Mouse (Mus musculus) stomach, postnatal 0 days (tissue): Measurements from ENCODE around the gene Lcn4. TPM values are rescaled to one million over a fixed set of nuclear protein-coding genes. Genes with fewer than 3 reads are reported as not detected.

Experiments used
- ATAC-seq: fragments of 200-750 bp; cut with Nextera tagmentation; 2 replicates; pipeline ENCODE4 v1.8.0; 2017; ENCODE audit not compliant: low FRiP score, low TSS enrichment
- DNase-seq: peaks from one replicate; pipeline ENCODE4 v3.0.0-alpha.2; 2016; ENCODE audit warnings: low spot score
- H3K27ac ChIP-seq: fragments of 300-500 bp; sonication (generic); replicated peaks from 2 replicates; pipeline ENCODE4 v1.5.1; 2014; ENCODE audit warnings: mild to moderate bottlenecking, control low read depth
- H3K27me3 ChIP-seq: fragments of 300-500 bp; sonication (generic); 2 replicates; pipeline ENCODE4 v1.6.1; 2014; ENCODE audit warnings: low read length; ENCODE audit not compliant: control insufficient read depth, insufficient read depth
- H3K36me3 ChIP-seq: fragments of 300-500 bp; sonication (generic); 2 replicates; pipeline ENCODE4 v1.6.1; 2014; ENCODE audit warnings: low read length, mixed read lengths; ENCODE audit not compliant: control insufficient read depth, insufficient read depth
- H3K4me1 ChIP-seq: fragments of 300-500 bp; sonication (generic); replicated peaks from 2 replicates; pipeline ENCODE4 v1.6.1; 2014; ENCODE audit warnings: antibody characterized with exemption; ENCODE audit not compliant: control insufficient read depth, insufficient read depth
- H3K4me2 ChIP-seq: fragments of 300-500 bp; sonication (generic); replicated peaks from 2 replicates; pipeline ENCODE4 v1.6.1; 2014; ENCODE audit warnings: low read depth, mild to moderate bottlenecking, control low read depth, moderate library complexity
- H3K4me3 ChIP-seq: fragments of 300-500 bp; sonication (generic); 2 replicates; pipeline ENCODE4 v1.5.1; 2014; ENCODE audit warnings: low read depth, low read length, control low read depth
- H3K9ac ChIP-seq: fragments of 300-500 bp; sonication (generic); 2 replicates; pipeline ENCODE4 v1.6.1; 2014; ENCODE audit warnings: mild to moderate bottlenecking, low read length, control low read depth, mixed read lengths
- H3K9me3 ChIP-seq: fragments of 300-500 bp; sonication (generic); 2 replicates; pipeline ENCODE4 v1.6.1; 2016; ENCODE audit warnings: low read length; ENCODE audit not compliant: control insufficient read depth
- CTCF ChIP-seq: IDR thresholded peaks from 2 replicates; pipeline ENCODE4 v1.5.1; 2016; ENCODE audit warnings: antibody characterized with exemption, low read depth, mild to moderate bottlenecking, moderate library complexity
- EP300 ChIP-seq: optimal IDR thresholded peaks from 2 replicates; pipeline ENCODE3; 2016; ENCODE audit warnings: antibody characterized with exemption
- WGBS: fragments of 180-500 bp; shearing (Covaris S2); extraction: QIAGEN DNeasy Blood & Tissue Kit; methylation state at CpG from one replicate; pipeline ENCODE4 v1.1.7; 2014; 5-methylcytosine and 5-hydroxymethylcytosine counted together
- polyA plus RNA-seq: library from polyadenylated mRNA; unstranded; fragments of >200 nt; fragmentation: Nextera tagmentation; extraction: Ambion mirVana; gene quantifications from 2 replicates; pipeline ENCODE4 v1.2.1, GENCODE M21; 2015

Lcn4 gene
- polyA plus RNA-seq, 1 experiment from 2014 or later, result not detected

DNA sequence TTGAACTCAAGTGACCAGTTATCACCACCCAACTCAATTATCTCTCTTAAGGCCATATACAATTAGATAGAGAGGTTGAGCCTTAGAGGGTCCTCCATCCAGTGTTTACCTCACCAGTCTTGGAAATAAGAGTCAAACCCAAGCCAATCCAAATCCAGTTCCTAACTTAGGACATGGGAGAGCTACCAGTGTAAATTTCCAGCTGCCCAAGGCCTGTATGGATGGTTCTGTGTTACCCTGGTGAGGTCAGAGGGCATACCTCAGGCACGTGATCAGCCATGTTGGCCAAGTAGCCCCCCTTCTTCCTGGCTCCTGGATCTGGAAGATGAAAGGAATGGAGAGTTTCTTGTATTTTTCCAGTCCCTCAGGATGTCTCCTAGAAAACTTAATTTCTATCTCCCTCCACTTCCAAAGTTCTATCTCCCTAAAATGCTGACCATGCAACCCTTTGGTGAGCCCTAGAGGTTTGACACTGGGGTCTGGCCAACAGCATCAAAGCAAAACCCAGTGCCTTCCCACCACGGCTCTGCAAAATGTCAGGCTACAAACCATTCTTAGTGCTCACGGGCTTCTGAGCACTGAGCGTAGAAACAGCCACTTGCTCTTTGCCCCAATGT is 33.7 kb downstream of the Lcn4 start:
- Histone ChIP-seq H3K27ac (no peak overlapping the region), H3K4me2 (no peak overlapping the region), H3K4me1 (peaks cover 6% of the 10 kb centered on the region; the same call in 1 of the 2 replicates), H3K36me3 (peaks cover 18% of the 10 kb centered on the region), H3K9ac (no peak overlapping the region), H3K27me3 (no peaks in the 10 kb centered on the region), H3K4me3 (no peak overlapping the region), H3K9me3 (no peaks in the 10 kb centered on the region)
- DNase-seq (no peak), ATAC-seq (no peak)
- TF ChIP-seq CTCF (no peak), EP300 (no peak)
- WGBS, result 80% methylated on average over 4 of the region's 4 CpGs

DNA sequence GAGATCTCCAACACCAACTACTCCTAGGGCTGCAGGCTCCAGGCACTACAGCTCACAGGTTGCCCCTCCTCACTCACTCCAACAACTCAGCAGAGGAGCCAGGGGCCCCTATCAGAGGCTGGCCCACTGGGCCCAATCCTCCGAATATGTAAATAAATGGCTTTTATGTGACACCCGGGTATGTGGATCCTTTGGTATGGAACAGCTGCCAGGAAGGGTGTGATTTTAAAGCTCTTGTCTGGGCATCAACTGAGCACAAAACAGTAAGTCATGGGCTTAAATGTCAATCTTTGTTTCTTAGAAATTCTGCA is 34.8 kb downstream of the Lcn4 start:
- Histone ChIP-seq H3K9me3 (no peaks in the 10 kb centered on the region), H3K27me3 (no peaks in the 10 kb centered on the region), H3K4me1 (peaks cover 6% of the 10 kb centered on the region; the same call in 1 of the 2 replicates), H3K27ac (peak overlapping the region; percentile 18; the same call in 1 of the 2 replicates), H3K9ac (no peak overlapping the region), H3K4me3 (no peak overlapping the region), H3K36me3 (peaks cover 18% of the 10 kb centered on the region), H3K4me2 (no peak overlapping the region)
- TF ChIP-seq CTCF, result no peak
- TF ChIP-seq EP300, result no peak
- 20% methylated on average over 2 of the region's 2 CpGs for WGBS
- ATAC-seq, result no peak
- no peak for DNase-seq

DNA sequence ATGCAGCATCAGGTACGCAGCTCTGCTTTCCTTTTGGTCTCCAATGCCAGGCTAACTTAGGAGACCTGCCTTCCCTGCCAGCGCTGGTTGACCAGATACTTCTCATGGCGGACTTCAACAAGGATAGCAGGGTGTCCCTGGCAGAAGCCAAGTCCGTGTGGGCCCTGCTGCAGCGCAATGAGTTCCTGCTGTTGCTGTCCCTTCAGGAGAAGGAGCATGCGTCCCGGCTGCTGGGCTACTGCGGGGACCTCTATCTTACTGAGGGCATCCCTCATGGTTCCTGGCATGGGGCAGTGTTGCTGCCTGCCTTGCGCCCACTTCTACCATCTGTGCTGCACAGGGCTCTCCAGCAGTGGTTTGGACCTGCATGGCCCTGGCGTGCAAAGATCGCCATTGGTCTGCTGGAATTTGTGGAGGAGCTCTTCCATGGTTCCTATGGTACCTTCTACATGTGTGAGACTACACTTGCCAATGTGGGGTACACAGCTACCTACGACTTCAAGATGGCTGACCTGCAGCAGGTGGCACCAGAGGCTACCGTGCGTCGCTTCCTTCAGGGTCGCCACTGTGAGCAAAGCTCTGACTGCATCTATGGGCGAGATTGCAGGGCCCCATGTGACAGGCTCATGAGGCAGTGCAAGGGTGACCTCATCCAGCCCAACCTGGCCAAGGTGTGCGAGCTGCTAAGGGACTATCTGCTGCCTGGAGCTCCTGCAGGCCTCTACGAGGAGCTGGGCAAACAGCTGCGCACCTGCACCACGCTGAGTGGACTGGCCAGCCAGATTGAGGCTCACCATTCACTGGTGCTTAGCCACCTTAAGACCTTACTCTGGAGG is 35.4 kb downstream of the Lcn4 start:
- Histone ChIP-seq H3K4me3 (no peak overlapping the region), H3K4me2 (no peak overlapping the region), H3K27me3 (no peaks in the 10 kb centered on the region), H3K36me3 (peaks cover 18% of the 10 kb centered on the region), H3K9ac (no peak overlapping the region), H3K4me1 (peaks cover 6% of the 10 kb centered on the region; the same call in 1 of the 2 replicates), H3K9me3 (no peaks in the 10 kb centered on the region), H3K27ac (peak overlapping the region; percentile 18; the same call in 1 of the 2 replicates)
- no peak for TF ChIP-seq EP300
- DNase-seq, result peak; percentile 42
- 69% methylated on average over 21 of the region's 21 CpGs for WGBS
- ATAC-seq, result peak; percentile 33; the same call in 1 of the 2 replicates

DNA sequence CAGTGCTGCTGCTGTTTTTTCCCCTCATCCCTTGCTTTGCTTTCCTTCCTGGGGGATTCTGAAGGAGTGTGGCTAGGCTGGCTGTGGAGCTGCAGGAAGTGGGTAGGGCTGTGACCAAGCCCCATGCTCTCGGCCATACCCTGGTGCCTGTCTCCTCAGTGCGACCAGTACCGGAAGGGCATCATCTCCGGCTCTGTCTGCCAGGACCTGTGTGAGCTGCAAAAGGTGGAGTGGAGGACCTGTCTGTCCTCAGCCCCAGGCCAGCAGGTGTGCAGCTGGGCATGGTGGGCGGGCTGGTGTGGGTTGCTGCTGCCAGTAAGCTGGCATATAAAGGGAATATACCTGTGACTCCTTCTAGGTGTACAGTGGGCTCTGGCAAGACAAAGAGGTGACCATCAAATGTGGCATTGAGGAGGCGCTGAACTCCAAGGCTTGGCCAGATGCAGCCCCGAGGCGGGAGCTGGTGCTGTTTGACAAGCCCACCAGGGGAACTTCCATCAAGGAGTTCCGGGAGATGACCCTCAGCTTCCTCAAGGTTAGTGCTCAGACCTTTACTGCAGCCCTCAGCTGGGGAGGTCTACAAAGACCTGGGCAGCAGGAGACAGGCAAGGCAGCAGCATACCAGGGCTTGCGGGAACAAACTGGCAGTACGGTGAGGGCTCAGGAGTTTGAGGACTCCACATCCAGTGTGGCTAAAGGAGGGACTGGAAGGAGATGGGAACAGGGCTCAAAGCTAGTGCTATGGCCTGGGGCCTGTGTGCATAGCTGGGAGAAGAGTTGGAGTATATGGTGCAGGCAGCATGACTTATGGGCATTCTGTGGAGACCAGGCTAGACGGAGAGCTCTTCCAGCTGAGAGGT is 36.2 kb downstream of the Lcn4 start:
- WGBS, result 58% methylated on average over 12 of the region's 12 CpGs
- TF ChIP-seq CTCF (no peak), EP300 (no peak)
- Histone ChIP-seq H3K9ac (no peak overlapping the region), H3K4me2 (no peak overlapping the region), H3K4me1 (peaks cover 6% of the 10 kb centered on the region; the same call in 1 of the 2 replicates), H3K36me3 (peaks cover 18% of the 10 kb centered on the region), H3K9me3 (no peaks in the 10 kb centered on the region), H3K27me3 (no peaks in the 10 kb centered on the region), H3K4me3 (no peak overlapping the region), H3K27ac (no peak overlapping the region)
- DNase-seq (no peak), ATAC-seq (no peak)

DNA sequence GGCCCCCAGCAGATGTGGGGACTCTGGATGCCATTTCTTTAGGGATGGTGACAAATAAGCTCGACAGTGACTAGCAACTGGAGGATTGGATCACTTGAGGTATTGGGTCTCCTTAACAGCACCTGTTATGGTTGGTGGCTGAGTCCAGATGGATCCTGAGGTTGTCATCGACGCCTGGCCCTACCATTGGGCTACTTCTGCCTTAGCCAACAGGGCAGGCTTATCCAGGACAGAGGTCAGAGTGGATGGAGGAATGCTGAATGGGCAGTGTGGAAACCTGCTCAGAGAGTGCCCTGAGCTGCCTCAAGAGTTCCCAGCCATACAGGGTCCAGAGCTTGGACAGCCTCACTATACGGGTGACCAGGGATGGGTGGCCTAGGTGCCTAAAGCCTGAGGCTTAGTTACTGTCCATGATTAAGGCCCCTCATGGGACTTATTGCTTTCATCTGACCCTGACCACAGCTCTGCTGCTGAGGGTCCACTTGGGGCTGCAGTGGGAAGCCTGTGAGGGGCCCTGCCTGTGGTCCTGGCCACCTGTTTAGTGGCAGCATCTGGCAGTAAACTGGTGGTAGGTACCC is 37.0 kb downstream of the Lcn4 start:
- H3K27ac ChIP-seq, result no peak overlapping the region
- peaks cover 18% of the 10 kb centered on the region for H3K36me3 ChIP-seq
- ATAC-seq, result no peak
- no peak for TF ChIP-seq CTCF
- TF ChIP-seq EP300, result no peak
- no peak for DNase-seq
- no peaks in the 10 kb centered on the region for H3K27me3 ChIP-seq
- H3K4me3 ChIP-seq, result no peak overlapping the region
- H3K9me3 ChIP-seq, result no peaks in the 10 kb centered on the region
- WGBS, result 67% methylated on average over 4 of the region's 4 CpGs
- H3K4me2 ChIP-seq, result no peak overlapping the region
- H3K4me1 ChIP-seq, result 0 out of 2 replicates have a peak, but pooled peaks cover 6% of the 10 kb centered on the region
- no peak overlapping the region for H3K9ac ChIP-seq
